Mouse (Mus musculus) hindbrain, embryonic 12.5 days (tissue): ENCODE measurements around the gene Gipc2. TPM values are rescaled to one million over a fixed set of nuclear protein-coding genes. Genes with fewer than 3 reads are reported as not detected.

Source experiments
- ATAC-seq: fragments of 200-750 bp; cut with Nextera tagmentation; 2 replicates; pipeline ENCODE4 v1.8.0; 2017; ENCODE audit warnings: moderate TSS enrichment; ENCODE audit not compliant: low FRiP score
- H3K27ac ChIP-seq: fragments of 300-500 bp; sonication (generic); 2 replicates; pipeline ENCODE4 v1.5.1; 2016; ENCODE audit warnings: mild to moderate bottlenecking
- H3K27me3 ChIP-seq: fragments of 300-500 bp; sonication (generic); 2 replicates; pipeline ENCODE4 v1.6.1; 2016; ENCODE audit warnings: mild to moderate bottlenecking
- H3K36me3 ChIP-seq: fragments of 300-500 bp; sonication (generic); 2 replicates; pipeline ENCODE4 v1.6.1; 2016; ENCODE audit warnings: mild to moderate bottlenecking
- H3K4me1 ChIP-seq: fragments of 300-500 bp; sonication (generic); 2 replicates; pipeline ENCODE4 v1.6.1; 2016
- H3K4me2 ChIP-seq: fragments of 300-500 bp; sonication (generic); replicated peaks from 2 replicates; pipeline ENCODE4 v1.6.1; 2016; ENCODE audit warnings: mild to moderate bottlenecking
- H3K4me3 ChIP-seq: fragments of 300-500 bp; sonication (generic); 2 replicates; pipeline ENCODE4 v1.5.1; 2016; ENCODE audit warnings: mild to moderate bottlenecking
- H3K9ac ChIP-seq: fragments of 300-500 bp; sonication (generic); 2 replicates; pipeline ENCODE4 v1.6.1; 2016; ENCODE audit warnings: mild to moderate bottlenecking, moderate library complexity
- H3K9me3 ChIP-seq: fragments of 300-500 bp; sonication (generic); replicated peaks from 2 replicates; pipeline ENCODE4 v1.6.1; 2016; ENCODE audit warnings: mild to moderate bottlenecking
- whole genome bisulfite sequencing: fragments of 180-500 bp; shearing (Covaris S2); methylation state at CpG from one replicate; pipeline ENCODE4 v1.1.7; 2016; 5-methylcytosine and 5-hydroxymethylcytosine counted together
- polyA plus RNA-seq: library from polyadenylated mRNA; unstranded; fragments of >200 nt; fragmentation: Nextera tagmentation; extraction: Ambion mirVana; gene quantifications from 2 replicates; pipeline ENCODE4 v1.2.1, GENCODE M21; 2016

Gipc2 gene
- polyA plus RNA-seq, 1 experiment from 2014 or later = 2.6 TPM

- Histone ChIP-seq H3K27me3 (peaks cover 22% of the 10 kb centered on the region), H3K4me3 (no peak overlapping the region), H3K9ac (no peak overlapping the region), H3K27ac (no peak overlapping the region), H3K36me3 (no peaks in the 10 kb centered on the region), H3K9me3 (no peaks in the 10 kb centered on the region), H3K4me2 (no peak overlapping the region), H3K4me1 (peaks cover 26% of the 10 kb centered on the region)
- WGBS = 66% methylated on average over 5 of the region's 5 CpGs
- no peak for ATAC-seq
These were observed 58.0 kb downstream of the Gipc2 start for GRCm38 (mm10) chr3:152108003-152108395.

- Histone ChIP-seq H3K4me2 (peak overlapping the region; percentile 90), H3K4me3 (peak overlapping the region; percentile 45), H3K36me3 (no peaks in the 10 kb centered on the region), H3K9ac (peak overlapping the region; percentile 53), H3K4me1 (peaks cover 26% of the 10 kb centered on the region), H3K27me3 (peaks cover 22% of the 10 kb centered on the region), H3K27ac (no peak overlapping the region), H3K9me3 (no peaks in the 10 kb centered on the region)
- 26% methylated on average over 30 of the region's 30 CpGs for WGBS
- peak; percentile 76 for ATAC-seq
These were observed 58.7 kb downstream of the Gipc2 start for GRCm38 (mm10) chr3:152107149-152108002.

- Histone ChIP-seq H3K36me3 (no peaks in the 10 kb centered on the region), H3K9me3 (no peaks in the 10 kb centered on the region), H3K4me3 (peak overlapping the region; percentile 45), H3K9ac (peak overlapping the region; percentile 53), H3K27ac (0 out of 2 replicates have a peak overlapping the region, but pooled peaks have one; percentile 23), H3K27me3 (peaks cover 22% of the 10 kb centered on the region), H3K4me2 (peak overlapping the region; percentile 90), H3K4me1 (peaks cover 26% of the 10 kb centered on the region)
- peak; percentile 53 for ATAC-seq
- 2% methylated on average over 28 of the region's 28 CpGs for WGBS
These were observed 59.5 kb downstream of the Gipc2 start for GRCm38 (mm10) chr3:152106225-152107148.

- H3K9me3 ChIP-seq = no peaks in the 10 kb centered on the region
- peak overlapping the region; percentile 20; the same call in 1 of the 2 replicates for H3K4me3 ChIP-seq
- peak overlapping the region; percentile 90 for H3K4me2 ChIP-seq
- no peak overlapping the region for H3K9ac ChIP-seq
- peak; percentile 42 for ATAC-seq
- H3K27ac ChIP-seq = no peak overlapping the region
- no peaks in the 10 kb centered on the region for H3K36me3 ChIP-seq
- peaks cover 20% of the 10 kb centered on the region for H3K27me3 ChIP-seq
- 1% methylated on average over 14 of the region's 14 CpGs for WGBS
- peaks cover 23% of the 10 kb centered on the region for H3K4me1 ChIP-seq
These were observed 60.7 kb downstream of the Gipc2 start for GRCm38 (mm10) chr3:152105341-152105740.

GRCm38 (mm10) chr3:152103381-152103780 lies 62.6 kb downstream of the Gipc2 start:
- no peaks in the 10 kb centered on the region for H3K9me3 ChIP-seq
- H3K27me3 ChIP-seq = peaks cover 14% of the 10 kb centered on the region
- no peak for ATAC-seq

GRCm38 (mm10) chr3:152101459-152101858 lies 64.6 kb downstream of the Gipc2 start:
- ATAC-seq = no peak

More at GRCm38 (mm10) chr3:152103381-152103780, 62.6 kb downstream of the Gipc2 start:
- no peaks in the 10 kb centered on the region for H3K36me3 ChIP-seq
- 91% methylated on average over 4 of the region's 4 CpGs for WGBS
- H3K4me1 ChIP-seq = peaks cover 16% of the 10 kb centered on the region
- no peak overlapping the region for H3K4me3 ChIP-seq
- H3K4me2 ChIP-seq = no peak overlapping the region
- H3K27ac ChIP-seq = no peak overlapping the region
- H3K9ac ChIP-seq = no peak overlapping the region

GRCm38 (mm10) chr3:152100119-152100818 lies 65.8 kb downstream of the Gipc2 start:
- peak; percentile 72 for ATAC-seq
- H3K27me3 ChIP-seq = peaks cover 11% of the 10 kb centered on the region
- H3K9me3 ChIP-seq = no peaks in the 10 kb centered on the region
- H3K4me1 ChIP-seq = peaks cover 5% of the 10 kb centered on the region
- peak overlapping the region; percentile 31 for H3K4me2 ChIP-seq
- WGBS = 47% methylated on average over 11 of the region's 11 CpGs
- H3K4me3 ChIP-seq = peak overlapping the region; percentile 14; the same call in 1 of the 2 replicates
- no peak overlapping the region for H3K9ac ChIP-seq
- no peak overlapping the region for H3K27ac ChIP-seq
- H3K36me3 ChIP-seq = no peaks in the 10 kb centered on the region

More at GRCm38 (mm10) chr3:152101459-152101858, 64.6 kb downstream of the Gipc2 start:
- peaks cover 14% of the 10 kb centered on the region for H3K4me1 ChIP-seq
- H3K27ac ChIP-seq = no peak overlapping the region
- no peaks in the 10 kb centered on the region for H3K9me3 ChIP-seq
- H3K4me3 ChIP-seq = no peak overlapping the region
- H3K27me3 ChIP-seq = peaks cover 14% of the 10 kb centered on the region
- H3K9ac ChIP-seq = no peak overlapping the region
- H3K4me2 ChIP-seq = no peak overlapping the region
- 93% methylated on average over 7 of the region's 7 CpGs for WGBS
- no peaks in the 10 kb centered on the region for H3K36me3 ChIP-seq

GRCm38 (mm10) chr3:152095030-152095429 lies 71.0 kb downstream of the Gipc2 start:
- H3K9me3 ChIP-seq = no peaks in the 10 kb centered on the region
- 11% methylated on average over 3 of the region's 3 CpGs for WGBS
- ATAC-seq = no peak
- H3K9ac ChIP-seq = no peak overlapping the region
- H3K4me3 ChIP-seq = no peak overlapping the region
- no peaks in the 10 kb centered on the region for H3K36me3 ChIP-seq
- no peak overlapping the region for H3K27ac ChIP-seq
- peaks cover 5% of the 10 kb centered on the region for H3K4me1 ChIP-seq
- no peak overlapping the region for H3K4me2 ChIP-seq
- H3K27me3 ChIP-seq = no peaks in the 10 kb centered on the region

- WGBS = 51% methylated on average over 34 of the region's 34 CpGs
- H3K27me3 ChIP-seq = no peaks in the 10 kb centered on the region
- H3K9me3 ChIP-seq = no peaks in the 10 kb centered on the region
- H3K4me3 ChIP-seq = peak overlapping the region; percentile 32
- H3K27ac ChIP-seq = no peak overlapping the region
- peak overlapping the region; percentile 45 for H3K4me2 ChIP-seq
- H3K4me1 ChIP-seq = peaks cover 5% of the 10 kb centered on the region
- no peak overlapping the region for H3K9ac ChIP-seq
- H3K36me3 ChIP-seq = no peaks in the 10 kb centered on the region
- ATAC-seq = no peak
These were observed 73.5 kb downstream of the Gipc2 start for GRCm38 (mm10) chr3:152092385-152093057.

- Histone ChIP-seq H3K27ac (no peak overlapping the region), H3K27me3 (no peaks in the 10 kb centered on the region), H3K4me2 (no peak overlapping the region), H3K9ac (no peak overlapping the region), H3K4me1 (no peaks in the 10 kb centered on the region), H3K36me3 (no peaks in the 10 kb centered on the region), H3K4me3 (no peak overlapping the region), H3K9me3 (no peaks in the 10 kb centered on the region)
- ATAC-seq = peak; percentile 29; the same call in 1 of the 2 replicates
- 6% methylated on average over 4 of the region's 4 CpGs for WGBS
These were observed 76.9 kb downstream of the Gipc2 start for GRCm38 (mm10) chr3:152089178-152089577.

- no peak for ATAC-seq
- no peaks in the 10 kb centered on the region for H3K9me3 ChIP-seq
- H3K36me3 ChIP-seq = no peaks in the 10 kb centered on the region
- H3K4me2 ChIP-seq = no peak overlapping the region
- no peak overlapping the region for H3K4me3 ChIP-seq
- H3K27ac ChIP-seq = no peak overlapping the region
- no peaks in the 10 kb centered on the region for H3K4me1 ChIP-seq
- WGBS = 94% methylated on average over 3 of the region's 3 CpGs
- H3K27me3 ChIP-seq = no peaks in the 10 kb centered on the region
- no peak overlapping the region for H3K9ac ChIP-seq
These were observed 84.6 kb downstream of the Gipc2 start for GRCm38 (mm10) chr3:152081381-152081780.
